Mouse (Mus musculus) G1E (cell line): ENCODE results near the gene Cers6.

Source experiments
- CTCF ChIP-seq: IDR thresholded peaks from 2 replicates; pipeline ENCODE4 v1.5.1; 2012; ENCODE audit warnings: low read depth, low read length, inconsistent platforms, mixed read lengths
- GATA1 ChIP-seq: IDR thresholded peaks from 2 replicates; pipeline ENCODE4 v1.6.1; 2012; ENCODE audit warnings: borderline replicate concordance, low read length, inconsistent platforms, mixed read lengths

DNA sequence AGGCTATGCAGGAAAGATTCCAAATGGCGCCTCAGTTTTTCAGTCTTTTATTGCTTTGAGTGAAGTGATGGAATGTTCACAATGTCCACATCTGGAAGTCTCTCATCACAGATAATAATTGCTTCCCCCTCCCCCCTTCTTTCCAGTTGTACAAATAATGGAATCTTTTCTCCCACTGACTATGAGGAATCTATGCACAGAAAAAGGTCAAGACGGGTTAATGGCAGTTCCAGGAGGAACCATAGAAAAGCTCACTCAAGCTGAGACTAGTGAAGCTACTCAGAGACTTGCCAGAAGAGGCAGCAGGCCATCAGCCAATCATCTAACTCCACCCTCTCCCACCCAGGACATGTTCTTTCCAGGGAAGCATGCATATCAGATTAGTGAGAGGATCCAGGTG is 46.8 kb upstream of the Cers6 start:
- no peak for TF ChIP-seq CTCF
- TF ChIP-seq GATA1, result no peak
